Mouse (Mus musculus): Measurements from ENCODE around the gene Hspa12a. TPM values are rescaled to one million over a fixed set of nuclear protein-coding genes. Genes with fewer than 3 reads are reported as not detected.

Gene Hspa12a
- total RNA-seq, 2 experiments from 2014 or later, result 22.7 to 24.4 TPM

DNA sequence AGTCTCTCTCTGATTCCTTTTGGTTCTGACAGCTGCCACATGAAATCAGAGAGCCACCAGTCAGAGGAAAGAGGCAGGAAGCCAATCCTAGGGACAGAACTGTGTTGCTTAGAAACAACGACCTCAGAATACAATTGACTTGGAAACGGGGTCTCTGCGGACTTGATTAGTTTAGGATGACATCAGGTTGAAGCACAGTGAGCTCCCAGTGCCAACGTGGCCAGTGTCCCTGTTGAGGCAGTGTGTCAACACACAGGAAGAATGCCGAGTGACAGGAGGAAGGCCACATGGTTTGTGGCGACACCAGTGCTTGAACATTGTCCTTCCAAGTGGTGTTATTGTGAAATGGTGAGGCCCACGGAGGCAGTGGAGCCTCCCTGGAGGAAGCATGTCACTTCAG is 159.5 kb downstream of the Hspa12a start:
- no peak for DNase-seq (ENCODE audit: low spot score)
- intact Hi-C loops (cut with DNase I), result no loop called here

DNA sequence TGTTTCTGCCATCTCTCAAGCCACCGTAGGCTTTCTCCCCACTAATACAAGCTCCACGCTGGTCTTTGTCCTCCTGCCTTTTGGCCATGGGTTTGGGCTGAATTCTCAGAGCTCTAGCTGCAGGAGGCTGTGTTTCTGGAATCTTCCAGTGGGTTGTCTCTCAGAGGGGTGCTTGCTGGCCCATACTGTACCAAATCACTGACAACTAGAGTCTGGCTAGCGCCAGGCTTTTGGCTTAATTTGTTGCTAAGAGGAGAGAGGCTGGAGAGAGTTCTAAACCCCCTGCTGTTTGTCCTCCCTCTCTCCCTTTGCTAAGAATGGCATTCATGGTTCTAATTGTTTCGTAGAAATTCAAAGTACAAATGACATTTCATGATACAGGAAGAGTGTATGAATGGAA is 161.9 kb downstream of the Hspa12a start:
- DNase-seq (ENCODE audit: low spot score), result no peak
- intact Hi-C loops (cut with DNase I), result no loop called here

DNA sequence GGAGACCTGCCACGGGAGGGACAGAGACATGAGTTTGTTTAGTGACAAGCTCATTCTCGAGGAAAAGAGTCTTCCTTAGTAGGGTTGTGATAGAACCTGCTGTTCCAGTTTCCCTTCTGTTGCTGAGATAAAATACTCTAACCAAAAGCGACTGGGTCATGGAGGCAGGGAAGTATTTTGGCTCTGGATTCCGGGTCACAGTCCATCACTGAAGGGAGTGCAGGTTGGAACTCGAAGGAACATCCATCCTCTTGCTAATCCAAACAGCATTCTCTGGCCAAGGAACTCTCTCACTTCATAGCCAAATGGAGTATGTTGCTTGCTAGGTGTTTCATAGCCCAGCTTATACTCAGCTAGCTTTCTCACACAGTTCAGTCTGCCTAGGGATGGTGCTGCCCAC is 167.0 kb downstream of the Hspa12a start:
- no peak for DNase-seq (ENCODE audit: low spot score)
- intact Hi-C loops (cut with DNase I), result no loop called here

DNA sequence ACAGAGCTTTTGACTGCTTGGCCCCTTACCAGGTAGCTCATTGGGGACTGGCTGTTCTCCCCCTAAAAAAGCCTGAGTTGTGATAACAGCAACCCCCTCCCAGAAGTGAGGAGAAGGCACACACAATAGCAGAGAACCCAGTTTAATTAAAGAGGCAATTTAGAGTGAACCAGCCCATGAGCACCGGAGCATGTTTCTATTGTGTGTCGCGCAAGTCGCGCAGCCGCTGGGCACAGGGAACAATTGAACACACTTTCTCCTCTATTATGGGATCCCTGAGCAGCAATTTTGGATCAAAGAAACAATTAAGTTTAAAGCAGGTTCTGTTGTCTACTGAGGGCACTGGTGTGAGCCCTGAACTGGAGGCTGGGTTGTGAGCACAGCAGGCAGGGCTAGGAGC is 176.1 kb downstream of the Hspa12a start:
- DNase-seq (ENCODE audit: low spot score), result no peak
- intact Hi-C loops (cut with DNase I), result no loop called here

DNA sequence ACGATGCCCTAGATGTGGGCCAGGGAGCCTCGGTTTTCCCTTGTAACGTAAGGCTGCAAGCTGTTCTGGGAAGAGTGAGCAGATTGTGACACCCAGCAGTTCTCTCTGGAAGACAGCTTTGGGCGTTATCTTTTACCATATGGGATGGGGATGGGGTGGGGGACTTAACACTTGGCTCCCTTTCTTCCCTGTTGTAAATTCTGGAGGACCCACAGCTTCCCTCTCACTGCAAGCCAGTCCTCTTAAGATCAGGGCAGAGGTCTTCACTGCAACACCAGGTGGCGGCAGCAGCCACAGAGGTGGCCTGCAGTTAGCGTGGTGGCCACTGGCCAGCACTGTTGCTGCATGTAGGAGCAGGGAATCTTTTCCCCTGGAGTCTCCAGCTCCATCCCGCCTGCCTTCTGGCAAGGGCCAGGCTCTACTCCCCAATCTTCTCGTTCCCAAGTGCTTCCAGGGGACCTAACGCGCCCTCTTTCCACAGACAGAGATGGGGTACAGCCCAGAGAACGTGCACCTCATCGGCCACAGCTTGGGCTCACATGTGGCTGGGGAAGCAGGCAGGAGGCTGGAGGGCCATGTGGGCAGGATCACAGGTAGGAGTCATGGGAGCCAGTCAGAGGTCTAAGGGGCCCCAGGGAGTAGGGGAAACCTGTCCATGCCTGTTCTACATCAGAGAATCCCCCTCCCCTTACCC is 180.5 kb downstream of the Hspa12a start:
- intact Hi-C loops (cut with DNase I), result loop anchor here (1.0 to 5.0 kb wide), 2 partner anchors 141 to 444 kb away; no protein-coding TSS in a partner anchor
- peak; percentile 19 for DNase-seq (ENCODE audit: low spot score)

DNA sequence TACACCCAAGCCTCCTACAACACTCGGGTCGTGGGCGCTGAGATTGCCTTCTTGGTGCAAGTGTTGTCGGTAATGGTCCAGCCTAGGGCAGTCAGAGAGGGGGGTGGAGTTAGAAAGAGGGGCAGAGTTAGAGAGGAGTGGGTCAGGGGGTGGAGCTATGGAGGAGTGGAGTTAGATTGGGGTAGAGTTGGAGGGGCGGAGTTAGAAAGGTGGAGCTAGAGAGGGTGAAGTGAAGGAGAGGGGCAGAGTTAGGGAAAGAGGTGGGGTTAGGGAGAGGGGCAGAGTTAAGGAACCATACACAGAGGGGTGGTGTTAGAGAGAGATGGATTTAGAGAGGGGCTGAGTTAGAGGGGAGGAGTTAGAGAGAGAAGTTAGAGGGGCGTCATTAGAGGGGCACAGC is 181.1 kb downstream of the Hspa12a start:
- intact Hi-C loops (cut with DNase I), result loop anchor here (5.0 kb wide), 1 partner anchor 445 kb away; no protein-coding TSS in a partner anchor
- DNase-seq (ENCODE audit: low spot score), result no peak

DNA sequence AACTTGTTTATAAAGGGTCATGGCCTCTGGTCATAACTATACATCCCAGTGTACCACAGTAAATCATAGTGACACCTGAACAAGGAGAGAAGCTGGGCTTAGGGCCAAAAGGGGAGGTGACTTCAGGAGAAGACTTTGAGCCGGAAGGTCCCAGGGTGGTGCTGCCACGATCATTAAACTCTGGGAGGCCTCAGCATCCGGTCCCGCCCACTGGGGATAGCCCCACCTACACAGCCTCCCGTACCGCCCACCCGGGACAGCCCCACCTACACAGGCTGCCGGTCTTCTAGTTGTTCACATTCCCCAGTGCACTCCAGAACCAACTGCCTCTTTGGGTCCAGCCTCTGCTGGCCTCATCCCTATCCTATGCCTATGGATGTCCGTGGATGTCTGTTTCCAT is 184.0 kb downstream of the Hspa12a start, which contains the start of gene Pnliprp2:
Gene Pnliprp2, plus strand, starts transcription at position 297 of the 400 bp plus-strand sequence.
- intact Hi-C loops (cut with DNase I), result no loop called here
- DNase-seq (ENCODE audit: low spot score), result no peak

DNA sequence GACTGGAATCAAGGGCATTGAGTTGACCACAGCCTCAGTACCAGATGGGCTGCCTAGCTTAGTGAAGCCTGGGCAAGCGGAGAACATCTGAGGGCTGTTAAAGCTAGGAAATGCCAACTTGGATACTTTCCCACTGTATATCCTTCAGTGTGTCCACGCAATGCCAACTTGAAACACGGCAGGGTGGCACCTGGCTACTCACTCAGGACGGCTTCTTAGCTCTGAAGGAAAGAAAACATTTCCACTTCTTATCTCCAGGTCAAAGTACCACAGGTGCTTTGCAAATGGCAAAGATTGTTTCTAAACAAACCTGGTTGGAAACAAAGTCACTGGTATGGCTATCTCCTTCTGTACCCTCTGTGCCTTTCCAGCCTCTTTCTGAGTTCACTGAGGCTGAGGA is 184.6 kb downstream of the Hspa12a start:
- DNase-seq (ENCODE audit: low spot score), result no peak

DNA sequence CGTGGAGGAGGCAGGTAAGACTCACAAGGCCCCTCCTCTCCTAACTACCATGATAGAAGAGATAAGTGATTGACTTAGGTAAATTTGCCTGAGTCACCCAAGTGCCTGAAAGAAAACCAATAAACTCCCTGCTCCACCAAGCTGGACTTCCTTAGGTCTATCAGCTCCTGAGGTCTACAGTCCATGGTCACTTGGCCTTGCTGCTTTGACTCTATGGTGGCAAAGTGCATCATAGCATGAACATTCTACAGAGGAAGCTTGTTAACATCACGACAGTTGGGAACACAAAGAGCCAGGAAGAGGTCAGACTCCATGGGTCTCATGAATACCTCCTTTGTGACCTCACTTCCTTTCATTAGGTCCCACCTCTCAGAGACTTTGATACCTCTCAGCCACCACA is 191.9 kb downstream of the Hspa12a start:
- intact Hi-C loops (cut with DNase I), result no loop called here
- DNase-seq (ENCODE audit: low spot score), result no peak

More for the DNA sequence above, 184.6 kb downstream of the Hspa12a start:
- intact Hi-C loops (cut with DNase I), result no loop called here

DNA sequence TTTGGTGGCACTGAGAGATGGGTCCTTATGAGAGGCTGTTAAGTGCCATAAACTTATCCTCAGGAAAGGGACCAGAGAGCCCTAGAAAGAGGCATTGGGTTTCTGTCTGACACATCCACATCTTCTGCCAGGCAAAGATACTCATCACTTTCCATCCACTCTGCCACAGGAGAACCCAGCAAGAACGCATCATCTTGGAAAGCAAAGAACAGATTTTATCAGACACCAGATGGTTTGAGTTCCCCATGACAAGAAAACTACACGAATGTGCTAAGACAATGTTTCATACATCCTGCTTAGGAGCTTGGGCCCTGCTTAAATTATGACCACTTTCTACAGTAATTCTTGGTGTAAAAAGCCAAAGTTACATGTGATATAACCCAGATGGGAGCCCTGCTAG is 192.6 kb downstream of the Hspa12a start:
- intact Hi-C loops (cut with DNase I), result no loop called here
- DNase-seq (ENCODE audit: low spot score), result no peak

DNA sequence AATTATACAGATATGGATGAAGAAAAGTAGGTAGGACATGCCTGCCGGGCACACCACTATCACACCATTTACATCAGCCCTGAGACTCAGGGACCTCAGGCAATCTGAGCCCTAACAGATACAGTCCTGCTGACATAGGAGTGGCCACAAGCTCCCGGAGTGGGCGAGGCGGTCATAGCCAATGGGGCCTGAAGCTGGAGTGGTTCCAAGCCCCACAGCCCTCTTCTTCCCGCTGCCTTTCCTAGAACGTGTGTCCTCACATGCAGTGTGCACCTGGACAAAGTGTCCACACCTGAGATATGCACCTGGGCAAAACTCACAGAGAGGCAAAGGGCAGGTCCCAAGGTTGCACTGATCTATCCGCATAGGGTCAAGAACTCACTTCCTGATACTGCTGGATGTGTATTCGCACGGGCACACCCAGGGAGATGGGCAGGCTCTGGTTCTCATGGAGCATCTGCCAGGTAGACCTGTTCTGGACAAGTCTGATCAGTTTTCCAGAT is 195.9 kb downstream of the Hspa12a start:
- DNase-seq (ENCODE audit: low spot score), result no peak
- intact Hi-C loops (cut with DNase I), result no loop called here

Small RNA genes lying within 50 kb of the gene (microRNA-seq; reads per million reads assigned to microRNA genes)
- gene Mir3086, result 1.7 reads per million

Other genes with a start within 250 kb of the Hspa12a start
- gene Pnliprp1, start 214.8 kb downstream of the Hspa12a start, total RNA-seq (2021), result not detected
- not detected for gene Pnliprp2, start 183.9 kb downstream of the Hspa12a start, total RNA-seq (2021)
- not detected for gene 1700019N19Rik, start 149.2 kb downstream of the Hspa12a start, total RNA-seq (2021)
- gene Eno4, start 229 bp downstream of the Hspa12a start, total RNA-seq (2021), result not detected
- 1 to 10 TPM; 1.6 TPM for gene Shtn1, start 132.4 kb upstream of the Hspa12a start, total RNA-seq (2021)
- gene Vax1, start 226.4 kb upstream of the Hspa12a start, total RNA-seq (2021), result not detected